Mouse (Mus musculus): ENCODE measurements around the gene Tiparp.

DNA sequence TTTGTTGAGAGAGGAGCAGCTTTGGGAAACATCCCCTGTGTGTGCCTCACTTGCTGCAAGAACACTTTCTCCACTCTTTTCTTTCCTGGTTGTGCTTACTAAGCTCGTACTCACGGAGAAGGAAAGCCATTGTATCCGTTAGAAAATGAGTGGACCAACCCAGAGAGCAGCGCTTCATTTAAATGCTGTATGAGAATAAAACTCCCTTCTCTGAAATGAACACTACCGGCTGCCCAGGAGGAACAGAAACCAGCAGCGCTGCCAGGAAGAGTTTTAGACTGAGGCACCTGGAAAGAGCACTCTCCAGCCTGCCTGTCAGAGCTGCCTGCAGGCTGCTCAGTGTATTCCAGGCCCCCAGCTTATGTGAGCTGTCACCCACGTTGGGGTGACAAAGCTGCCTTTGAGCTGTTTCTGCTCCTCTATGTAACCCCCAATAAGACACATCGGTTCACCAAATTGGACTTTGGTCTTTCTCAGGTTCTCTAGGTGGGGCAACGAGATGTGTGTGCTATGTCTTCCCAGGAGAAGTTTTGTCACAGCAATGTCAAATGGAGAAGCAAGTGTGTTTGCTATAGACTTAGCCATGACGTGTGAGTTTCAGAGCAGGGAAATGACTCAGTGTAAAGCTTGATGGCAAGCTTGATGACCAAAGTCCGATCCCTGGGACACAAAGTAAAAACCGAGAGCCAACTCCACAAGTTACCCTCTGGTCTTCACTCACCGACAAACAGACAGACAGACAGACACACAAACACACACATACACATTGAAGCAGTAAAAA lies 10.3 kb upstream of the Tiparp start:
- TF ChIP-seq CTCF (IDR thresholded peaks at IDR 0.05; ENCODE audit: borderline replicate concordance, extremely low read depth, insufficient read depth, insufficient read length) (no peak), POLR2A (IDR thresholded peaks at IDR 0.05; ENCODE audit: borderline replicate concordance, extremely low read depth, insufficient read depth, insufficient read length, poor library complexity, severe bottlenecking) (no peak)
